Mouse (Mus musculus) intestine, postnatal 0 days (tissue): Measurements from ENCODE around the gene Slc7a11. TPM values are rescaled to one million over a fixed set of nuclear protein-coding genes. Genes with fewer than 3 reads are reported as not detected.

Experiments
- ATAC-seq: fragments of 200-750 bp; cut with Nextera tagmentation; 2 replicates; pipeline ENCODE4 v1.8.0; 2017; ENCODE audit warnings: mild to moderate bottlenecking, moderate TSS enrichment, moderate library complexity
- H3K27ac ChIP-seq: fragments of 300-500 bp; sonication (generic); 2 replicates; pipeline ENCODE4 v1.5.1; 2014; ENCODE audit warnings: mild to moderate bottlenecking, low read depth, low read length, moderate library complexity
- H3K27me3 ChIP-seq: fragments of 300-500 bp; sonication (generic); replicated peaks from 2 replicates; pipeline ENCODE4 v1.6.1; 2014; ENCODE audit warnings: low read length, mixed read lengths; ENCODE audit not compliant: control insufficient read depth, insufficient read depth
- H3K36me3 ChIP-seq: fragments of 300-500 bp; sonication (generic); 2 replicates; pipeline ENCODE4 v1.6.1; 2014; ENCODE audit warnings: mild to moderate bottlenecking, moderate library complexity; ENCODE audit not compliant: control insufficient read depth, insufficient read depth
- H3K4me1 ChIP-seq: fragments of 300-500 bp; sonication (generic); replicated peaks from 2 replicates; pipeline ENCODE4 v1.6.1; 2014; ENCODE audit warnings: antibody characterized with exemption, low read length, mixed read lengths; ENCODE audit not compliant: control insufficient read depth, insufficient read depth
- H3K4me2 ChIP-seq: fragments of 300-500 bp; sonication (generic); replicated peaks from 2 replicates; pipeline ENCODE4 v1.6.1; 2014; ENCODE audit warnings: low read depth, mild to moderate bottlenecking, moderate library complexity
- H3K4me3 ChIP-seq: fragments of 300-500 bp; sonication (generic); 2 replicates; pipeline ENCODE4 v1.5.1; 2014; ENCODE audit warnings: low read depth, low read length
- H3K9ac ChIP-seq: fragments of 300-500 bp; sonication (generic); 2 replicates; pipeline ENCODE4 v1.6.1; 2014; ENCODE audit warnings: mild to moderate bottlenecking, low read depth, low read length
- H3K9me3 ChIP-seq: fragments of 300-500 bp; sonication (generic); 2 replicates; pipeline ENCODE4 v1.6.1; 2016; ENCODE audit warnings: mixed run types; ENCODE audit not compliant: control insufficient read depth
- CTCF ChIP-seq: sonication (generic); IDR thresholded peaks from 2 replicates; pipeline ENCODE4 v1.5.1; 2016; ENCODE audit warnings: low read depth, mild to moderate bottlenecking, control low read depth, antibody characterized with exemption, moderate library complexity
- WGBS: fragments of 180-500 bp; shearing (Covaris S2); extraction: QIAGEN DNeasy Blood & Tissue Kit; methylation state at CpG from one replicate; pipeline ENCODE4 v1.1.7; 2014; 5-methylcytosine and 5-hydroxymethylcytosine counted together
- polyA plus RNA-seq: library from polyadenylated mRNA; unstranded; fragments of >200 nt; fragmentation: Nextera tagmentation; extraction: Ambion mirVana; gene quantifications from 2 replicates; pipeline ENCODE4 v1.2.1, GENCODE M21; 2015

The Slc7a11 gene
- polyA plus RNA-seq, 1 experiment from 2014 or later: 0.13 TPM

GRCm38 (mm10) chr3:50304137-50304536, 139.3 kb downstream of the Slc7a11 start:
- Histone ChIP-seq H3K4me3 (no peak overlapping the region), H3K4me2 (no peak overlapping the region), H3K27ac (no peak overlapping the region), H3K9ac (no peak overlapping the region), H3K9me3 (no peaks in the 10 kb centered on the region), H3K36me3 (no peaks in the 10 kb centered on the region), H3K4me1 (no peaks in the 10 kb centered on the region), H3K27me3 (no peaks in the 10 kb centered on the region)
- TF ChIP-seq CTCF: peak; percentile 87
- ATAC-seq: no peak
- WGBS: 56% methylated on average over 4 of the region's 4 CpGs

- H3K27ac ChIP-seq: no peak overlapping the region
- H3K36me3 ChIP-seq: no peaks in the 10 kb centered on the region
- TF ChIP-seq CTCF: no peak
- WGBS: 24% methylated on average over 6 of the region's 6 CpGs
- no peaks in the 10 kb centered on the region for H3K9me3 ChIP-seq
- no peaks in the 10 kb centered on the region for H3K4me1 ChIP-seq
- H3K4me3 ChIP-seq: no peak overlapping the region
- no peaks in the 10 kb centered on the region for H3K27me3 ChIP-seq
- ATAC-seq: peak; percentile 73
- H3K4me2 ChIP-seq: no peak overlapping the region
- no peak overlapping the region for H3K9ac ChIP-seq
These were observed 140.8 kb downstream of the Slc7a11 start for GRCm38 (mm10) chr3:50302648-50303047.

- ATAC-seq: no peak
- H3K27ac ChIP-seq: no peak overlapping the region
- H3K9ac ChIP-seq: no peak overlapping the region
- peak; percentile 87 for TF ChIP-seq CTCF
- H3K4me1 ChIP-seq: no peaks in the 10 kb centered on the region
- H3K36me3 ChIP-seq: no peaks in the 10 kb centered on the region
- no peaks in the 10 kb centered on the region for H3K27me3 ChIP-seq
- no peaks in the 10 kb centered on the region for H3K9me3 ChIP-seq
- H3K4me3 ChIP-seq: no peak overlapping the region
- no peak overlapping the region for H3K4me2 ChIP-seq
- 4% methylated on average over 4 of the region's 4 CpGs for WGBS
These were observed 142.5 kb downstream of the Slc7a11 start for GRCm38 (mm10) chr3:50300952-50301303.

DNA sequence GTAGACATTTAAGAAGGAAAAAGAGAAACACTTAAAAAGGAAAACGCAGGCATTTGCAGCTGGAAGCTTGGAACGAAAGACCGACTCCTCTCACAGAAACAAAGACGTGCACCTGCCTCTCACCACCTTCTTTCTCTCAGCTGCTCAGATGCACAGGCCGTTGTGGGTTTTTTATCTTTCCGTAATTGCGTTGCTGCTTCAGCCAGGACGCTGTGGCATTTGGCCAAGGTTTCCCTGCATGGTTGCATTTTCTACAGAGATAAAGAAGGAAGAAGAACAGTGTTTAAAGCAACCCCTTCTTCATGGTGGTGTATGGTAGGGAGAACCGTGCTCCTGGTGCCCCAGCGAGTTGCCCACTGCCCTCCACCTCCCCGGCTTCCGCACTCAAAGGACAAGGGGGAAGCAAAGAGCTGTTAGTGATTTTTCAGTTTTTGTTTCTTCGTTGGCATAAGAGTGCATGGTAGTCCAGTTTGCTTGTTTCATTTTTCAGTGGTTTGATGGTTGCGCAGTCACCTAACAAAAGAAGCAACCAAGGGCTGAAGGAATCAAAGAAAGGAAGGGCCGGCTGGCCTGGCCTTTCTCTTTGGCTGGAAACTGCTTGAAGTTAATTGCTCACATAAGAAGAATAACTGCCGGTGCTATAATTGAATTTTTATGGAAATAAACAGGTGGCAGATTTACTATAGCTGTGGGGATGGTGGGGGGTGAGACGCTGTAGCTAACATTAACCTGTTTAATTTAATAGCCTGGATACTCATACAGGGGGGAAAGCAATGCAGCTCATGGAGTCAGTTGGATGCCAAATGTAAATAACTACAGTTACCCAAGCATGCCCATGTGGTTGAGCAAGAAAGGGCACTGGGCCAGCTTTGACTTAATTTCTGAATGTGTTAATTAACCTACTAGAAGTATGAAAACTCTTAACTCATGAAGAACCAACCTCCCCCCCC, 143.1 kb downstream of the Slc7a11 start:
- no peak for ATAC-seq
- 81% methylated on average over 17 of the region's 17 CpGs for WGBS
- Histone ChIP-seq H3K27ac (no peak overlapping the region), H3K9ac (no peak overlapping the region), H3K36me3 (no peaks in the 10 kb centered on the region), H3K4me1 (no peaks in the 10 kb centered on the region), H3K9me3 (no peaks in the 10 kb centered on the region), H3K4me2 (no peak overlapping the region), H3K27me3 (no peaks in the 10 kb centered on the region), H3K4me3 (no peak overlapping the region)
- TF ChIP-seq CTCF: no peak

DNA sequence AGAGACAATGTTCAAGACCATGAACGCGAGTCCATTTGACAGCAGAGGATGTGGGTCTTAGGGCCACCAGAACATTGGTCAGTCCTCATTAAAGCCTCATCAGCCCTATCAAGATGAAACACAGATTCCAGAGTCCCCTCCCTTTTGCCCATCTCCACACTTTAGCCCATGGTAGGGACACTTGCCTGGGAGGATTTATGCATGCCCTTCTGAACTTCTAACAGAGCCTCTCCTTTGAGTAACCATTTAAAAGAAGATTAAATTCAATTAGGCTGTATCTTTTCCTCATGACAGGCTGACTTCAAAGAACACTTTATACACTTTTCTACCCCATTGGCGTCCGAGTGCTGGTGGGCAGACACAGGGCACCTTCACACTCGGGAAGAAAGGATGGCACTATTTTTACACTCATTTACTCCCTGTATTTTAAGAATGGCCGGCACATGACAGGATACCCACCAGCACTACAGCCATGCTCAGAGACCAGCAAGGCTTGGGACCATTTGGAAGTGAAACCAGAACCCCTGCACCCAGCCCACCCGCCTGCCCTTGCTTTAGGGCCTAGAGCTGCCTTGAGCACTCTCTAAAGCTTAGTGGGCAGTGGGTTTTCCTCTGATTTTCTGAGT, 144.9 kb downstream of the Slc7a11 start:
- H3K9ac ChIP-seq: no peak overlapping the region
- ATAC-seq: no peak
- H3K4me2 ChIP-seq: no peak overlapping the region
- WGBS: 86% methylated on average over 7 of the region's 7 CpGs
- no peak for TF ChIP-seq CTCF
- H3K27ac ChIP-seq: no peak overlapping the region
- no peaks in the 10 kb centered on the region for H3K36me3 ChIP-seq
- no peaks in the 10 kb centered on the region for H3K27me3 ChIP-seq
- no peaks in the 10 kb centered on the region for H3K9me3 ChIP-seq
- no peak overlapping the region for H3K4me3 ChIP-seq
- no peaks in the 10 kb centered on the region for H3K4me1 ChIP-seq

DNA sequence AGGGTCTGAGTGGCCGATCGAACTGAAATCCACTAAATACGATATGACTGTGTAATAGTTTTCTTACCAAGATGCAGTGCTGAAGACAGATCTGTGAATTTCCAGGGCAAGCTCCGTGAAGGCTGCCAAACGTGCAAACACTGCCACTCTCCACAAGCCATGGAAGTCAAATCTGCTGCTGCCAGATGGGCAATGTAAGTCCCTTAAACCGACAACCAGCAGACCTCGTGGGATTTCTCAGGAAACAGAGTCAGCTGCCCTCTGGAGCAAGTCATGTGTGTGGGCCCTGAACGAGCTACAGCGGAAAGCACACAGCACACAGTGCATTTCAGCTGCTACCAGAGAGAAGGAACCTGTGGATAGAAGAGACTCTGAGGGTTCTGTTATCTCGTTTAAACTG, 146.5 kb downstream of the Slc7a11 start:
- WGBS: 64% methylated on average over 10 of the region's 10 CpGs
- Histone ChIP-seq H3K4me1 (no peaks in the 10 kb centered on the region), H3K36me3 (no peaks in the 10 kb centered on the region), H3K9me3 (no peaks in the 10 kb centered on the region), H3K4me2 (no peak overlapping the region), H3K27ac (no peak overlapping the region), H3K27me3 (no peaks in the 10 kb centered on the region), H3K9ac (no peak overlapping the region), H3K4me3 (no peak overlapping the region)
- ATAC-seq: no peak
- TF ChIP-seq CTCF: no peak
